Mouse (Mus musculus) hematopoietic stem cell, adult 5-6 weeks (primary cell): ENCODE results near the gene Surf4. TPM values are rescaled to one million over a fixed set of nuclear protein-coding genes. Genes with fewer than 3 reads are reported as not detected.

Source experiments
- ATAC-seq, 2 experiments: fragments of 125-278 bp in 1 of 2; replicated peaks in 1 of 2; 2 replicates each; pipeline ENCODE4 v1.8.0; 2016 to 2017; ENCODE audit warnings: inconsistent platforms in 2 of 2, mild to moderate bottlenecking in 2 of 2, moderate number of reproducible peaks in 2 of 2, low read depth in 1 of 2, moderate TSS enrichment in 1 of 2; ENCODE audit not compliant: low FRiP score in 2 of 2, poor library complexity in 2 of 2, severe bottlenecking in 2 of 2, insufficient read depth in 1 of 2, low TSS enrichment in 1 of 2
- total RNA-seq: library from RNA; stranded (forward); fragments of 172-1452, 232-1000 nt; gene quantifications from 2 replicates; pipeline ENCODE4 v1.2.3, GENCODE M21; 2017

The Surf4 gene
- total RNA-seq, 1 experiment from 2014 or later = 64.1 TPM

- ATAC-seq = no peak
Measured at GRCm38 (mm10) chr2:26936425-26936824, 2.7 kb upstream of the Surf4 start.

GRCm38 (mm10) chr2:26935286-26935685 lies 1.6 kb upstream of the Surf4 start:
- ATAC-seq = no peak

- ATAC-seq = no peak
Measured at GRCm38 (mm10) chr2:26932473-26933303, 1.0 kb downstream of the Surf4 start.

- peak; percentile 29 to 43 for ATAC-seq
Measured at GRCm38 (mm10) chr2:26930390-26930789, 3.3 kb downstream of the Surf4 start.

GRCm38 (mm10) chr2:26927745-26928476 lies 5.8 kb downstream of the Surf4 start:
- ATAC-seq = no peak

GRCm38 (mm10) chr2:26921784-26922183 lies 11.9 kb downstream of the Surf4 start:
- ATAC-seq = no peak

- no peak for ATAC-seq
Measured at GRCm38 (mm10) chr2:26920190-26920855, 13.4 kb downstream of the Surf4 start.

GRCm38 (mm10) chr2:26919684-26920083 lies 14.0 kb downstream of the Surf4 start:
- no peak for ATAC-seq

GRCm38 (mm10) chr2:26916738-26917137 lies 17.0 kb downstream of the Surf4 start:
- ATAC-seq = 0 out of 4 replicates have a peak, but pooled peaks of 1 of the 2 experiments have one; percentile 1

GRCm38 (mm10) chr2:26915927-26916728 lies 17.6 kb downstream of the Surf4 start, which contains the start of the genes Surf2 and Surf1:
Surf2 (plus strand) TSS chr2:26916367.
Surf1 (minus strand) TSS chr2:26916530.
- ATAC-seq = peak; percentile 85 to 89

GRCm38 (mm10) chr2:26914148-26914941 lies 19.4 kb downstream of the Surf4 start:
- ATAC-seq = no peak

- no peak for ATAC-seq
Measured at GRCm38 (mm10) chr2:26913416-26914147, 20.1 kb downstream of the Surf4 start.

GRCm38 (mm10) chr2:26912253-26912770 lies 21.4 kb downstream of the Surf4 start:
- ATAC-seq = no peak

GRCm38 (mm10) chr2:26910994-26911765 lies 22.5 kb downstream of the Surf4 start:
- ATAC-seq = 0 out of 4 replicates have a peak, but pooled peaks of 1 of the 2 experiments have one; percentile 30
